Mouse (Mus musculus) stomach, embryonic 14.5 days (tissue): ENCODE measurements around the gene Lrba. TPM values are rescaled to one million over a fixed set of nuclear protein-coding genes. Genes with fewer than 3 reads are reported as not detected.

Experiments
- ATAC-seq: fragments of 200-750 bp; cut with Nextera tagmentation; 2 replicates; pipeline ENCODE4 v1.8.0; 2017; ENCODE audit warnings: low read depth, moderate TSS enrichment; ENCODE audit not compliant: insufficient number of reproducible peaks, insufficient read depth, low FRiP score
- H3K27ac ChIP-seq: fragments of 300-500 bp; sonication (generic); 2 replicates; pipeline ENCODE4 v1.5.1; 2014; ENCODE audit warnings: mild to moderate bottlenecking, low read length, moderate library complexity, mixed read lengths
- H3K27me3 ChIP-seq: fragments of 300-500 bp; sonication (generic); 2 replicates; pipeline ENCODE4 v1.6.1; 2014; ENCODE audit warnings: low read length, control low read depth, mixed read lengths; ENCODE audit not compliant: control insufficient read depth, insufficient read depth
- H3K36me3 ChIP-seq: fragments of 300-500 bp; sonication (generic); 2 replicates; pipeline ENCODE4 v1.6.1; 2014; ENCODE audit warnings: mild to moderate bottlenecking, control low read depth, low read length, moderate library complexity, mixed read lengths; ENCODE audit not compliant: control insufficient read depth, insufficient read depth
- H3K4me1 ChIP-seq: fragments of 300-500 bp; sonication (generic); 2 replicates; pipeline ENCODE4 v1.6.1; 2014; ENCODE audit warnings: low read length, control low read depth, mixed read lengths; ENCODE audit not compliant: control insufficient read depth, insufficient read depth
- H3K4me2 ChIP-seq: fragments of 300-500 bp; sonication (generic); replicated peaks from 2 replicates; pipeline ENCODE4 v1.6.1; 2014; ENCODE audit warnings: low read depth, low read length, control low read depth
- H3K4me3 ChIP-seq: fragments of 300-500 bp; sonication (generic); 2 replicates; pipeline ENCODE4 v1.5.1; 2014; ENCODE audit warnings: low read depth, low read length, control low read depth
- H3K9ac ChIP-seq: fragments of 300-500 bp; sonication (generic); replicated peaks from 2 replicates; pipeline ENCODE4 v1.6.1; 2014; ENCODE audit warnings: low read depth, mild to moderate bottlenecking, control low read depth, low read length, moderate library complexity, mixed read lengths
- H3K9me3 ChIP-seq: fragments of 300-500 bp; sonication (generic); 2 replicates; pipeline ENCODE4 v1.6.1; 2016; ENCODE audit warnings: low read depth, low read length, control low read depth; ENCODE audit not compliant: control insufficient read depth
- WGBS: fragments of 180-500 bp; shearing (Covaris S2); extraction: QIAGEN DNeasy Blood & Tissue Kit; methylation state at CpG from one replicate; pipeline ENCODE4 v1.1.7; 2014; 5-methylcytosine and 5-hydroxymethylcytosine counted together
- polyA plus RNA-seq: library from polyadenylated mRNA; unstranded; fragments of >200 nt; fragmentation: Nextera tagmentation; extraction: Ambion mirVana; gene quantifications from 2 replicates; pipeline ENCODE4 v1.2.1, GENCODE M21; 2014

Gene Lrba
- polyA plus RNA-seq, 1 experiment from 2014 or later: 11.4 TPM

DNA sequence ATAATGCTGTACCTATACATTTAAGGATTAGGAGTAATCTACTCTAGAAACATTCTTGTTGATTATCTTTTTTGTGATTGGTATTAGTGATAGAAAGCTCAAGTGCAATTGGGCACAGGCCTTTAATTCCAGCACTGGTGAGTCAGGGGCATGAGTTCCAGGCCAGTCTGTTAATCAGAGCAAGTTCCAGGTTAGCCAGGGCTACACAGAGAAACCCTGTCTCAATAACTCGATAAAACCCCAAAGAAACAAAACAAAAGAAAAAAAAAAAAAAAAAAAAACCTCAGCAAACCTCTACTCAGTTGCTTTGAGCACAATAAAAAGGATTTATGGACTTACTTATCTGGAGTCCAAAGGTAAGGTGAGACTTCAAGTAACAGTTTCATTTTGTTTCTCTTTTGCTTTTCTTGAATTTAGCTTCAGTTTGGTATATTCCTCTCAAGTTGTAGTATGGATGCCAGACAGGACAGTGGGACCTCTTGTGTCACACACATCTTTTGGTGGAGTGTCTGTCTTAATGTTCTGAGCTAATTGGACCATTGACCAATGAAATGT, 7.1 kb downstream of the Lrba start:
- Histone ChIP-seq H3K4me2 (no peak overlapping the region), H3K9me3 (no peaks in the 10 kb centered on the region), H3K27ac (no peak overlapping the region), H3K27me3 (no peaks in the 10 kb centered on the region), H3K4me1 (no peaks in the 10 kb centered on the region), H3K36me3 (no peaks in the 10 kb centered on the region), H3K4me3 (no peak overlapping the region), H3K9ac (no peak overlapping the region)
- ATAC-seq: no peak
- WGBS: 42% methylated on average over 1 of the region's 1 CpGs

DNA sequence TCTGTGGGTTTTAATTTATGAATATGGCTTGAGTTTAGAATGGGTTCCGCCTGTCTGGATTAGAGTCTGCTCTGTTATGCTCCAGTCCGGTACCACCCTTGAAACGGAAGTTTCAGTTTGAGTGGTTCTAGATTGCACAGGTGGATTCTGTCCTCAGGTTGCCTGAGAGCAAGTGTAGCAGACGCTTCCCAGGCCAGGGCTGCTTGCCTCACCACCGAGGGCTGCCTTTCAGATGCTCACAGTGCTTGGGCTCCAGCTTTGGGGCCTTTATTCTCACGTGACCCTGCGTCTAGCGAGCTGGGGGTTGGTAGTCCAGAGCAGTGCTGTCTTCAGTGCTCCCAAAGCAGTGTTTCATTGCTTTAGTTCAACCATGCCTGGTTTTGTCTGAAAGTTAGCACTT, 22.7 kb downstream of the Lrba start:
- Histone ChIP-seq H3K9ac (no peak overlapping the region), H3K4me2 (no peak overlapping the region), H3K27ac (no peak overlapping the region), H3K9me3 (no peaks in the 10 kb centered on the region), H3K4me3 (no peak overlapping the region), H3K4me1 (no peaks in the 10 kb centered on the region), H3K36me3 (no peaks in the 10 kb centered on the region), H3K27me3 (no peaks in the 10 kb centered on the region)
- WGBS: 67% methylated on average over 8 of the region's 8 CpGs
- no peak for ATAC-seq

DNA sequence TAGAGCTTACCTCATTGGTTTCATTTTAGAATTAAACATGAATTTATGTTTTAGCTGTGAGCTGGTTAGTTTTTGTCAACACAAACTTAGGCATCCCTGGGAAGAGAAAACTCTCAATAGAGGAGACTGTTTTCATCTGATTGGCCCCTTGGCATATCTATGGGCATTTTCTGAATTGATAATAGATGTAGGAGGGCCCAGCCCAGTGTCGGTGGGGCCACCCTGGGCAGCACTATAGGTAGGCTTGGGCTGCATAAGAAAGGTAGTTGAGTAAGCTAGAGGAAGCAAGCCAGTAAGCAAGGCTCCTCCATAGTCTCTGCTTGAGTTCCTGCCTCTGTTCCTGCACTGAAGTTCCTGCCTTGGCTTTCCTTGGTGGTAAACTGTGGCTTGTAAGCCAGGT, 26.7 kb downstream of the Lrba start:
- H3K4me1 ChIP-seq: no peaks in the 10 kb centered on the region
- H3K27me3 ChIP-seq: no peaks in the 10 kb centered on the region
- 72% methylated on average over 1 of the region's 1 CpGs for WGBS
- H3K4me2 ChIP-seq: no peak overlapping the region
- H3K9ac ChIP-seq: no peak overlapping the region
- H3K36me3 ChIP-seq: no peaks in the 10 kb centered on the region
- no peaks in the 10 kb centered on the region for H3K9me3 ChIP-seq
- H3K27ac ChIP-seq: no peak overlapping the region
- no peak for ATAC-seq
- H3K4me3 ChIP-seq: no peak overlapping the region

DNA sequence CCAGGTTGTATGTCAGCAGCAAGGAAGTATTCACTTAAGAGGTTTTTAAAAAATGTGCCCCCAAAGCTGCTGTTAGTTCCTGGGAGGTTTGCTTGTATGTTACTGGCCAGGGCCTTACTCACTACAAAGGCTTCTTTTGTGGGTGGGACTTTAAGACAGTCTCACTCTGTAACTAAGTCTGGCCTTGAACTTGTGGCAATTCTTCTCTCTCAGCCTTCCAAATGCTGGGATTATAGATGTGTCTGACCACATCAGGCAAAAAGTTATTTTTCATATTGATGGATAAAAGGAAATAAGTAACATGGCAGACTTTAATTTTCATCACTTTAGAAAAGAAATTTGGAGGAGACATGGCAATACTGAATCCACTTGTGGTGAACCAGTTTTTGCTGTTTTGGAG, 28.1 kb downstream of the Lrba start:
- no peak for ATAC-seq
- Histone ChIP-seq H3K27me3 (no peaks in the 10 kb centered on the region), H3K36me3 (no peaks in the 10 kb centered on the region), H3K27ac (no peak overlapping the region), H3K4me3 (no peak overlapping the region), H3K4me2 (no peak overlapping the region), H3K9me3 (no peaks in the 10 kb centered on the region), H3K4me1 (no peaks in the 10 kb centered on the region), H3K9ac (no peak overlapping the region)

DNA sequence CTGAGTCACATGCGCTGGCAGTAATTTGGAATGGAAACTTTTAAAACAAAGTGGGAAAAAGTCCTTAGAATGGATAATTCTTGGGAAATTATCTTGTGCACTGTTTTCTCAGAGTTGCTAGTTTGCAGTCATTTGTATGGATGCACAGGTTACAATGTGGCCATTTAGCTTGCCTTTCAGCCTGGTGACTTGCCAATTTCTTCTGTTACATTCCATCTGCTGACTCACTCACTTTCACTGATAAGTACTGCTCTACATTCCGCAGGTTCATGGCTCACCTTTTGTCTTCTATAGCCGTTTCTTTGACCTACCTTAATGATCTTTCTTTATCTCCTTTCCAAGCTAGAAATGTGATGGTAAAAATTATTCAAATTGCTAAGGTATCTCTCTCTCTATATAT, 28.6 kb downstream of the Lrba start:
- H3K4me3 ChIP-seq: no peak overlapping the region
- H3K4me1 ChIP-seq: no peaks in the 10 kb centered on the region
- no peaks in the 10 kb centered on the region for H3K9me3 ChIP-seq
- H3K4me2 ChIP-seq: no peak overlapping the region
- 60% methylated on average over 3 of the region's 3 CpGs for WGBS
- H3K9ac ChIP-seq: no peak overlapping the region
- no peaks in the 10 kb centered on the region for H3K36me3 ChIP-seq
- H3K27me3 ChIP-seq: no peaks in the 10 kb centered on the region
- no peak for ATAC-seq
- H3K27ac ChIP-seq: no peak overlapping the region

DNA sequence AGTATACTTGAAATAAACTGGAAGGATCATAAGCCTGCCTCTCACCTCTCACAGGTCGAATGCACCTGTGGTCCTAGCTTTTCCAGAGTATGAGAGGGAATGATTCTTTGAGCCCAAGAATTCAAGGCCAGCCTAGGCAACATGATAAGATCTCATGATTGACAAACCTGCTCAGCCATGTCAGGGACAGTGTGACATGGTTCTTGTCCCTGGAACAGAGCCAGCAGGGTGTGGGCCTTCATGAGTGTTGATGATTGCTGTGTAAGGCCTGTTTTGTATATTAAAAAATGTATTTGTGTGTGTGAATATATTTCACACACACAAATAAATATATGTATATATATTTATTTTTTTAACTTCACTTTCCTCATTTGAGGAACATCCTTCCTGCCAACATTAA, 29.3 kb downstream of the Lrba start:
- no peaks in the 10 kb centered on the region for H3K36me3 ChIP-seq
- H3K9me3 ChIP-seq: no peaks in the 10 kb centered on the region
- no peaks in the 10 kb centered on the region for H3K4me1 ChIP-seq
- no peak overlapping the region for H3K4me2 ChIP-seq
- no peak overlapping the region for H3K4me3 ChIP-seq
- WGBS: 64% methylated on average over 1 of the region's 1 CpGs
- no peak overlapping the region for H3K9ac ChIP-seq
- no peak for ATAC-seq
- no peak overlapping the region for H3K27ac ChIP-seq
- no peaks in the 10 kb centered on the region for H3K27me3 ChIP-seq

DNA sequence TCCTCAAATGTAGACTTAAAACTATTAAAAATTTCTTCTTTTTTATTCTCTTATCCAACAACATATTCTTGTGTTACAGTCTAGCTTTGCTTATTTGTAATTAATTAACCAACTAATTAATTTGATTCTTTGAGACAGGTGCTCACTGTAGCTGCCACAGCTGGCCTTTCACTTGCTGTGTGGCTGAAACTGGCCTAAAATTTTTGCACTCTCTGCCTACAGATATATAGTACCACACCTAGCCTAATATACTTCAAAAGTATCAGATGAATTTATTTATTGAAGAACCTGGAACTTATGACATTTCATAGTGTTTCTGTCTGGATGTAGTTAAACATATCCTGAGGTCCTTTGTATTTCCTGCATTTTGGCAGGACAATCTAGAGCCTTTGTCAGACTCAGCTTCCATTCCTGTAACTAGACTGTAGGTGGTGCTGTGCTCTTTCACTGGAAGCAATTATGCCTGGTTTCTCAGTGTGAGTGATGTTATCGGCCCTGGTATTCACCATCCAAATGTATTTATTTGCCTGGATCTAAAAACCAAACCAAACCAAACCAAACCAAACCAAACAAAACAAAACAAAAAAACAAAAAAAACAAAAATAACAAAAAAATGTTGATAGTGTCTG, 43.7 kb downstream of the Lrba start:
- ATAC-seq: no peak
- H3K9ac ChIP-seq: no peak overlapping the region
- no peak overlapping the region for H3K4me2 ChIP-seq
- no peaks in the 10 kb centered on the region for H3K36me3 ChIP-seq
- no peaks in the 10 kb centered on the region for H3K9me3 ChIP-seq
- no peak overlapping the region for H3K27ac ChIP-seq
- 6% methylated on average over 1 of the region's 1 CpGs for WGBS
- no peaks in the 10 kb centered on the region for H3K4me1 ChIP-seq
- H3K4me3 ChIP-seq: no peak overlapping the region
- no peaks in the 10 kb centered on the region for H3K27me3 ChIP-seq

DNA sequence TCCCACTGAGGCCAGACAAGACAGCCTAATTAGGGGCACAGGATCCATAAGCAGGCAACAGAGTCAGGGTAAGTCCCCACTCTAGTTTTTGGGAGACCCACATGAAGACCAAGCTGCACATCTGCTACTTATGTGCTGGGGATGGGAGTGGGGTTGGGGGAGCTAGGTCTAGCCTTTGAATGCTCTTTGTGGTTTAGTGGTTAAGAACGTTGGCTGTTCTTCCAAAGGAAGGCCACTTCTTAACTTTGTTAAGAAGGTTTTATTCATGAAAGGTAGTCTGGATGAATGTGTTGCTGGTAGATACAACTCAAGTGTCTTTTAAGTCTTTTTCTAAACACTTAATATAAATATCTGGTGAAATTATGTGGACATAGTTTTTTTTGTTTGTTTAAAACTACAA, 51.2 kb downstream of the Lrba start:
- no peak overlapping the region for H3K4me3 ChIP-seq
- ATAC-seq: no peak

DNA sequence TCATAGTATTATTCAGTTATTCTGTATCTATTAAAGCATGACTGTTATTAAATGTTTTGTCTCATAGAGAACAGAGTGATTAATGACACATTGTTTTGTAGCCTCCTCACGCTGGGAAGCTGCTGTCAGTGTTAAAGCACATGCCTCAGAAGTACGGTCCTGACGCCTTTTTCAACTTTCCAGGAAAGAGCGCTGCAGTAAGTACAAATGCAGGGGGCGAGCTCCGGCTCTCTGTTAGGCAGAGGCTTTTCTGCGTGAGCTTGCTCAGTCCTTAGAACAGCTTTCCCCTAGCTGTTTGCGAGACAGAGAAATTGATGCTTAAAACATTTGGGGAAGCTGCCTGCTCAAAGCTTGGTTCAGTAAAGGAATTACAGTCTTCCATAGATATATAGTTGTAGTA, 66.8 kb downstream of the Lrba start:
- Histone ChIP-seq H3K27ac (no peak overlapping the region), H3K4me1 (no peaks in the 10 kb centered on the region), H3K9ac (no peak overlapping the region), H3K27me3 (no peaks in the 10 kb centered on the region), H3K36me3 (no peaks in the 10 kb centered on the region), H3K9me3 (no peaks in the 10 kb centered on the region), H3K4me3 (no peak overlapping the region), H3K4me2 (no peak overlapping the region)
- ATAC-seq: no peak
- 54% methylated on average over 8 of the region's 8 CpGs for WGBS

More for the DNA sequence above, 51.2 kb downstream of the Lrba start:
- no peaks in the 10 kb centered on the region for H3K9me3 ChIP-seq
- no peaks in the 10 kb centered on the region for H3K27me3 ChIP-seq
- no peak overlapping the region for H3K9ac ChIP-seq
- H3K27ac ChIP-seq: no peak overlapping the region
- no peaks in the 10 kb centered on the region for H3K4me1 ChIP-seq
- WGBS: 74% methylated on average over 1 of the region's 1 CpGs
- H3K36me3 ChIP-seq: no peaks in the 10 kb centered on the region
- H3K4me2 ChIP-seq: no peak overlapping the region
